ENCODE assay signal across 15 mouse cellular contexts in the genomic region with DNA sequence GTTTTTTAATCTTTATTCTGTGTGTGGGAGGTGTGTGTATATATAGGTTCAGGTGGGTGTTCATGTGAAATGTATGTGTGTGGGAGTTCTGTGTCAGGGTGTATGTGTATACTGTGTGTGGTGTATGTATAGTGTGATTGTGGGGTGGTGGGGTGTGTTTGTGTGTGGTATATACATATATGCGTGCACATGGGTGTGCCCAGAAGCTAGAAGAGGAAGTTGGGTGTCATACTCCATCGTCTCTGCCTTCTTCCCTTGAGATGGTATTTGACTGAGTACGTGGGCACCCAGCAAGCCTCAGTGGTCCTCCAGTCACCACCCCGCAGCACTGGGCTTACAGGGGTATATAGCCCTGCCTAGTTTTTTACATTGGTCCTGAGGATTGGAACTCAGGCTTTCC. TPM values are rescaled to one million over a fixed set of nuclear protein-coding genes. Genes with fewer than 3 reads are reported as not detected.
DNase-seq lines count a peak whose midpoint lies in the region; ATAC-seq and TF ChIP-seq lines count a peak whose summit lies in the region.
"Had no signal": no experiment of that assay in that cellular context is flagged by ENCODE, and none has a peak within 500 bp of the region (broad histone marks: within the 10 kb centered on the region; RNA-seq: fewer than 3 reads in every experiment).

No protein-coding gene starts in this region.

- no peak overlapping the region for H3K9ac ChIP-seq in heart, embryonic 11.5 days (ENCODE audit: low read depth, low read length)
- no peak overlapping the region for H3K9ac ChIP-seq in stomach, postnatal 0 days (ENCODE audit: low read length)
- H3K9ac ChIP-seq: forebrain, embryonic 13.5 days; lung, embryonic 14.5 days; neural tube, embryonic 15.5 days had no signal

- no peak for TF ChIP-seq EP300 in stomach, postnatal 0 days (optimal IDR thresholded peaks at IDR 0.05)

- DNase-seq in heart, adult 11 months: peak; percentile 90
- DNase-seq in testis, postnatal 10 days (ENCODE audit: low spot score): peak; percentile 25
- DNase-seq in testis, postnatal 14 days (ENCODE audit: low spot score): no peak
- no peak for DNase-seq in stomach, postnatal 0 days (ENCODE audit: low spot score)
- no peak for DNase-seq in layer of hippocampus, adult 9-10 months (ENCODE audit: low spot score)
- DNase-seq: cerebellum, postnatal 10 days; lung, embryonic 14.5 days; retina, postnatal 1 day had no signal

- no peak overlapping the region for H3K4me3 ChIP-seq in heart, embryonic 11.5 days (ENCODE audit: low read depth, low read length)
- no peak overlapping the region for H3K4me3 ChIP-seq in stomach, postnatal 0 days (ENCODE audit: low read depth, low read length)
- H3K4me3 ChIP-seq: forebrain, embryonic 13.5 days; neural tube, embryonic 15.5 days had no signal

- no peak for TF ChIP-seq CTCF in stomach, postnatal 0 days (IDR thresholded peaks at IDR 0.05; ENCODE audit: low read depth)

- no peaks in the 10 kb centered on the region for H3K27me3 ChIP-seq in heart, embryonic 11.5 days (ENCODE audit: control insufficient read depth, insufficient read depth, low read length)
- no peaks in the 10 kb centered on the region for H3K27me3 ChIP-seq in stomach, postnatal 0 days (ENCODE audit: control insufficient read depth, insufficient read depth, low read length)
- H3K27me3 ChIP-seq: forebrain, embryonic 13.5 days; neural tube, embryonic 15.5 days; Patski had no signal

- H3K4me1 ChIP-seq in heart, embryonic 11.5 days (ENCODE audit: control insufficient read depth, insufficient read depth, low read length): no peaks in the 10 kb centered on the region; the same call in 1 of the 2 replicates
- no peaks in the 10 kb centered on the region for H3K4me1 ChIP-seq in stomach, postnatal 0 days (replicated peaks; ENCODE audit: control insufficient read depth, insufficient read depth)
- H3K4me1 ChIP-seq: forebrain, embryonic 13.5 days; neural tube, embryonic 15.5 days had no signal

- no peak for ATAC-seq in heart, embryonic 11.5 days (replicated peaks; ENCODE audit: insufficient number of reproducible peaks, low FRiP score, low TSS enrichment)
- peak; percentile 47 to 50; a peak in 3 of 4 replicates for ATAC-seq in hematopoietic stem cell, adult 5-6 weeks (replicated peaks in 1 of 2; ENCODE audit: insufficient read depth in 1 of 2, low FRiP score in 2 of 2, low TSS enrichment in 1 of 2, low read depth in 1 of 2, poor library complexity in 2 of 2, severe bottlenecking in 2 of 2)
- ATAC-seq in stomach, postnatal 0 days (ENCODE audit: low FRiP score, low TSS enrichment): peak; percentile 56; the same call in 1 of the 2 replicates
- ATAC-seq in activated CD4-positive, CD25-positive, alpha-beta regulatory T cell, adult 4 months: no peak
- ATAC-seq: forebrain, embryonic 13.5 days; Patski had no signal

- no peak overlapping the region for H3K27ac ChIP-seq in heart, embryonic 11.5 days (ENCODE audit: low read depth, low read length)
- H3K27ac ChIP-seq in stomach, postnatal 0 days (replicated peaks): 0 out of 2 replicates have a peak overlapping the region, but pooled peaks have one; percentile 8
- H3K27ac ChIP-seq: forebrain, embryonic 13.5 days; neural tube, embryonic 15.5 days had no signal

- WGBS in heart, embryonic 11.5 days (ENCODE audit: insufficient replicate concordance): 77% methylated on average over 4 of the region's 4 CpGs
- 82% methylated on average over 4 of the region's 4 CpGs for WGBS in stomach, postnatal 0 days

- H3K4me2 ChIP-seq in heart, embryonic 11.5 days: no peak overlapping the region
- H3K4me2 ChIP-seq in stomach, postnatal 0 days (replicated peaks; ENCODE audit: low read depth): no peak overlapping the region
- H3K4me2 ChIP-seq: forebrain, embryonic 13.5 days; lung, embryonic 14.5 days; neural tube, embryonic 15.5 days had no signal

- H3K9me3 ChIP-seq in heart, embryonic 11.5 days (replicated peaks; ENCODE audit: control insufficient read depth, low read length): no peaks in the 10 kb centered on the region
- no peaks in the 10 kb centered on the region for H3K9me3 ChIP-seq in stomach, postnatal 0 days (ENCODE audit: control insufficient read depth, low read length)
- H3K9me3 ChIP-seq: forebrain, embryonic 13.5 days; neural tube, embryonic 15.5 days had no signal

- H3K36me3 ChIP-seq in heart, embryonic 11.5 days (ENCODE audit: control insufficient read depth, insufficient read depth, low read length): no peaks in the 10 kb centered on the region
- H3K36me3 ChIP-seq in stomach, postnatal 0 days (ENCODE audit: control insufficient read depth, insufficient read depth, low read length): no peaks in the 10 kb centered on the region

RNA-seq across cellular contexts. Expression of a gene that starts 16.9 kb away (rescaled TPM):
- polyA plus RNA-seq in heart, embryonic 11.5 days (2014; fragmentation: Nextera tagmentation; extraction: Ambion mirVana): 49.0 and 59.1 TPM in 2 replicates
- 416 and 906 TPM in 2 replicates for total RNA-seq in hematopoietic stem cell, adult 5-6 weeks (2017)
- 168 and 181 TPM in 2 replicates for polyA plus RNA-seq in stomach, postnatal 0 days (2015; fragmentation: Nextera tagmentation; extraction: Ambion mirVana)
- polyA plus RNA-seq in activated CD4-positive, CD25-positive, alpha-beta regulatory T cell, adult 4 months (2017; shearing (Covaris generic)): 1,000 to 10,000 TPM; 2,345 to 2,363 TPM

RNA-seq across cellular contexts. Expression of a gene that starts 29.9 kb away (rescaled TPM):
- polyA plus RNA-seq in heart, embryonic 11.5 days (2014; fragmentation: Nextera tagmentation; extraction: Ambion mirVana): 3.6 and 4.5 TPM in 2 replicates
- 15.3 and 40.1 TPM in 2 replicates for total RNA-seq in hematopoietic stem cell, adult 5-6 weeks (2017)
- polyA plus RNA-seq in stomach, postnatal 0 days (2015; fragmentation: Nextera tagmentation; extraction: Ambion mirVana): 10.3 and 12.1 TPM in 2 replicates
- polyA plus RNA-seq in activated CD4-positive, CD25-positive, alpha-beta regulatory T cell, adult 4 months (2017; shearing (Covaris generic)): 1 to 10 TPM; 2.2 to 2.5 TPM

RNA-seq across cellular contexts. Expression of a gene that starts 35.6 kb away (rescaled TPM):
- not detected in 2 replicates for polyA plus RNA-seq in heart, embryonic 11.5 days (2014; fragmentation: Nextera tagmentation; extraction: Ambion mirVana)
- total RNA-seq in hematopoietic stem cell, adult 5-6 weeks (2017): not detected in 2 replicates
- not detected in 2 replicates for polyA plus RNA-seq in stomach, postnatal 0 days (2015; fragmentation: Nextera tagmentation; extraction: Ambion mirVana)
- polyA plus RNA-seq in activated CD4-positive, CD25-positive, alpha-beta regulatory T cell, adult 4 months (2017; shearing (Covaris generic)): not detected
- polyA plus RNA-seq: forebrain, embryonic 13.5 days; kidney, embryonic 16.5 days; lung, embryonic 14.5 days; neural tube, embryonic 15.5 days had no signal

RNA-seq across cellular contexts. Expression of a gene that starts 38.1 kb away (rescaled TPM):
- 5.7 and 7.0 TPM in 2 replicates for polyA plus RNA-seq in heart, embryonic 11.5 days (2014; fragmentation: Nextera tagmentation; extraction: Ambion mirVana)
- 5.9 and 13.9 TPM in 2 replicates for total RNA-seq in hematopoietic stem cell, adult 5-6 weeks (2017)
- polyA plus RNA-seq in stomach, postnatal 0 days (2015; fragmentation: Nextera tagmentation; extraction: Ambion mirVana): 13.3 and 15.8 TPM in 2 replicates
- polyA plus RNA-seq in activated CD4-positive, CD25-positive, alpha-beta regulatory T cell, adult 4 months (2017; shearing (Covaris generic)): 10 to 100 TPM; 36.6 to 42.8 TPM

RNA-seq across cellular contexts. Expression of a gene that starts 52.5 kb away (rescaled TPM):
- 18.0 and 18.6 TPM in 2 replicates for polyA plus RNA-seq in heart, embryonic 11.5 days (2014; fragmentation: Nextera tagmentation; extraction: Ambion mirVana)
- total RNA-seq in hematopoietic stem cell, adult 5-6 weeks (2017): 20.9 and 25.5 TPM in 2 replicates
- polyA plus RNA-seq in stomach, postnatal 0 days (2015; fragmentation: Nextera tagmentation; extraction: Ambion mirVana): 10.8 and 11.3 TPM in 2 replicates
- 10 to 100 TPM; 15.3 to 16.3 TPM for polyA plus RNA-seq in activated CD4-positive, CD25-positive, alpha-beta regulatory T cell, adult 4 months (2017; shearing (Covaris generic))

Comparison
In these comparisons a context has a peak if more than half of its experiments do, and no peak if none do; other contexts are left out.
1. DNase-seq: peak in heart, adult 11 months (single experiment) and testis, postnatal 10 days (single experiment); none in testis, postnatal 14 days (single experiment), stomach, postnatal 0 days (single experiment) and layer of hippocampus, adult 9-10 months (single experiment).
2. ATAC-seq: peak in hematopoietic stem cell, adult 5-6 weeks (2 of 2) and stomach, postnatal 0 days (single experiment); none in heart, embryonic 11.5 days (single experiment) and activated CD4-positive, CD25-positive, alpha-beta regulatory T cell, adult 4 months (single experiment).
3. RNA of a gene that starts 16.9 kb away (polyA plus RNA-seq): 2,345 to 2,363 TPM in activated CD4-positive, CD25-positive, alpha-beta regulatory T cell, adult 4 months; 168 to 181 TPM in stomach, postnatal 0 days and 49.0 to 59.1 TPM in heart, embryonic 11.5 days; every median in the first group is over 10 times any median in the second.